ENCODE assay signal across 8 mouse cellular contexts in the genomic region with DNA sequence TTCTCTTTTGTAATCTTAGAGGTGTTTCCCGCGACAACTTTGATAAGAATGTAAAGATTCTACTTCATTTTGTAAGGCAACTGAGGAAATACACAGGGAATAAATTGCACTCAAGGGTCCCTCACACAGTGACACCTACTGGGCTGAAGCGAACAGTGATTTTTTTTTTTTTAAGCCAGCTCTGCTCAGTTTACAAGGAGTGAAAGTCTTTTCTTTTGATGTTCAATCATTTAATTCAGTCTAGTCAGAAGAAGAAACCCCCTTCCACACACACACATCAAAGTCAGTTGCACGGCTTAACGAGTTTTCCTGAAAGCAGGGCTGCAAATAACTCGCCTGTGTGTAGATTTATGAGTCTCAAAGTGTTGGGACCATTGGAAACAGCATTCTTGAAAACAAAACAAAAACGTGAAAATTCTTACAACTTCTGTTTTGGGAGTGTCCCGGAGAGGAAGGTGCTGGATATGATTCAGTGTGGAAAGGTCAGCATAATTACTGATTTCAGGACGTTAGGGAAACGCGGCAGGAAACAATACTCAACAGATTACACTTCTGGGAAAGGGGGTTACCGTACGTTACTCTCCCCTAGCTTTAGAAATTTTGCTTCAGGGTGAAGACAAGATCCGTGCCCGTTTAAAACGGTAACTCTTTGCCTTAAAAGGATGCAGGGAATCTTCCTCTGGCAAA. TPM values are rescaled to one million over a fixed set of nuclear protein-coding genes. Genes with fewer than 3 reads are reported as not detected.
DNase-seq lines count a peak whose midpoint lies in the region; ATAC-seq and TF ChIP-seq lines count a peak whose summit lies in the region.

Gene Sema3c, plus strand, starts transcription at position 588 of the 687 bp plus-strand sequence.

- H3K9ac ChIP-seq in intestine, embryonic 16.5 days (ENCODE audit: low read depth, low read length): peak within 1 kb of the TSS; percentile 72
- H3K9ac ChIP-seq in liver, postnatal 0 days (replicated peaks): no peak within 1 kb of the TSS

- H3K4me2 ChIP-seq in intestine, embryonic 16.5 days (ENCODE audit: low read depth, low read length): peak within 1 kb of the TSS; percentile 62
- H3K4me2 ChIP-seq in liver, postnatal 0 days (ENCODE audit: low read depth, low read length): peak within 1 kb of the TSS; percentile 74

- H3K36me3 ChIP-seq in intestine, embryonic 16.5 days (ENCODE audit: control insufficient read depth, insufficient read depth, low read length): no peaks in the 10 kb centered on the region
- H3K36me3 ChIP-seq in liver, postnatal 0 days (replicated peaks; ENCODE audit: insufficient read depth, low read length): no peaks in the 10 kb centered on the region

- no peaks in the 10 kb centered on the region for H3K9me3 ChIP-seq in intestine, embryonic 16.5 days (ENCODE audit: control insufficient read depth, low read length)
- no peaks in the 10 kb centered on the region for H3K9me3 ChIP-seq in liver, postnatal 0 days (ENCODE audit: low read length)

- no peak for TF ChIP-seq EP300 in liver, postnatal 0 days (IDR thresholded peaks at IDR 0.05; ENCODE audit: low read depth)

- peaks cover 3% of the 10 kb centered on the region; the same call in 1 of the 2 replicates for H3K4me1 ChIP-seq in intestine, embryonic 16.5 days (ENCODE audit: control insufficient read depth, insufficient read depth, low read length)
- H3K4me1 ChIP-seq in liver, postnatal 0 days (ENCODE audit: insufficient read depth): no peaks in the 10 kb centered on the region

- WGBS in intestine, embryonic 16.5 days: 2% methylated on average over 16 of the region's 16 CpGs
- 2% methylated on average over 16 of the region's 16 CpGs for WGBS in liver, postnatal 0 days (ENCODE audit: insufficient replicate concordance)

- TF ChIP-seq CTCF in liver, postnatal 0 days (IDR thresholded peaks at IDR 0.05; ENCODE audit: low read depth): peak; percentile 38

- H3K4me3 ChIP-seq in intestine, embryonic 16.5 days (ENCODE audit: low read length): peak within 1 kb of the TSS; percentile 60
- H3K4me3 ChIP-seq in liver, postnatal 0 days (ENCODE audit: low read depth, low read length): peak within 1 kb of the TSS; percentile 44

- intact Hi-C loops in gastrocnemius, postnatal 14 days (cut with DNase I; ENCODE audit: low total_unique reads): no loop called here

- no peaks in the 10 kb centered on the region for H3K27me3 ChIP-seq in intestine, embryonic 16.5 days (replicated peaks; ENCODE audit: control insufficient read depth, insufficient read depth, low read length)
- H3K27me3 ChIP-seq in liver, postnatal 0 days (ENCODE audit: insufficient read depth, low read length): peaks cover 16% of the 10 kb centered on the region

- ATAC-seq in intestine, embryonic 16.5 days: peak; percentile 32
- no peak for ATAC-seq in liver, postnatal 0 days

- peak; percentile 17 for DNase-seq in kidney, adult 18-20 months
- no peak for DNase-seq in kidney, adult 11 months
- peak; percentile 43 for DNase-seq in brain, adult 2 months (ENCODE audit: low read depth, low spot score)
- no peak for DNase-seq in gastrocnemius, postnatal 14 days
- DNase-seq in liver, postnatal 0 days: no peak
- DNase-seq in retina, postnatal 1 day: peak; percentile 51
- no peak for DNase-seq in cerebellum, adult 11-12 months

- H3K27ac ChIP-seq in intestine, embryonic 16.5 days (ENCODE audit: low read length): peak within 1 kb of the TSS; percentile 75
- no peak within 1 kb of the TSS for H3K27ac ChIP-seq in liver, postnatal 0 days (ENCODE audit: low read depth)

RNA-seq across cellular contexts. Expression of gene Sema3c, which starts in this region (rescaled TPM):
- 10 to 100 TPM; 63.4 to 96.1 TPM for total RNA-seq in gastrocnemius, postnatal 14 days (2021)
- 28.7 and 29.5 TPM in 2 replicates for polyA plus RNA-seq in intestine, embryonic 16.5 days (2015; fragmentation: Nextera tagmentation; extraction: Ambion mirVana)
- polyA plus RNA-seq in liver, postnatal 0 days (2015; fragmentation: Nextera tagmentation; extraction: Ambion mirVana): 0.53 and 0.84 TPM in 2 replicates

Comparison
In these comparisons a context has a peak if more than half of its experiments do, and no peak if none do; other contexts are left out.
1. RNA of gene Sema3c (polyA plus RNA-seq): 28.7 to 29.5 TPM in intestine, embryonic 16.5 days; 0.53 to 0.84 TPM in liver, postnatal 0 days; every median in the first group is over 10 times any median in the second.
2. DNase-seq: peak in kidney, adult 18-20 months (single experiment), brain, adult 2 months (single experiment) and retina, postnatal 1 day (single experiment); none in kidney, adult 11 months (single experiment), gastrocnemius, postnatal 14 days (single experiment), liver, postnatal 0 days (single experiment) and cerebellum, adult 11-12 months (single experiment).